Mouse (Mus musculus) stomach, embryonic 15.5 days (tissue): ENCODE measurements at regions not wholly inside any gene's neighbourhood (a gene's known extent, or its start where the extent isn't known, plus 50 kb on each side); places are given as distances from the start of the nearest gene placed in this dataset.

Experiments
- ATAC-seq: fragments of 200-750 bp; cut with Nextera tagmentation; 2 replicates; pipeline ENCODE4 v1.8.0; 2017; ENCODE audit warnings: low read depth, moderate number of reproducible peaks, moderate TSS enrichment; ENCODE audit not compliant: insufficient read depth, low FRiP score
- H3K27ac ChIP-seq: fragments of 300-500 bp; sonication (generic); 2 replicates; pipeline ENCODE4 v1.5.1; 2015; ENCODE audit warnings: mild to moderate bottlenecking, inconsistent platforms
- H3K27me3 ChIP-seq: fragments of 300-500 bp; sonication (generic); replicated peaks from 2 replicates; pipeline ENCODE4 v1.6.1; 2015; ENCODE audit warnings: inconsistent platforms
- H3K36me3 ChIP-seq: fragments of 300-500 bp; sonication (generic); 2 replicates; pipeline ENCODE4 v1.6.1; 2015; ENCODE audit warnings: inconsistent platforms
- H3K4me1 ChIP-seq: fragments of 300-500 bp; sonication (generic); 2 replicates; pipeline ENCODE4 v1.6.1; 2015; ENCODE audit warnings: inconsistent platforms
- H3K4me2 ChIP-seq: fragments of 300-500 bp; sonication (generic); 2 replicates; pipeline ENCODE4 v1.6.1; 2015; ENCODE audit warnings: mild to moderate bottlenecking, inconsistent platforms
- H3K4me3 ChIP-seq: fragments of 300-500 bp; sonication (generic); replicated peaks from 2 replicates; pipeline ENCODE4 v1.5.1; 2015; ENCODE audit warnings: inconsistent platforms
- H3K9ac ChIP-seq: fragments of 300-500 bp; sonication (generic); 2 replicates; pipeline ENCODE4 v1.6.1; 2015; ENCODE audit warnings: inconsistent platforms
- H3K9me3 ChIP-seq: fragments of 300-500 bp; sonication (generic); 2 replicates; pipeline ENCODE4 v1.6.1; 2016; ENCODE audit warnings: inconsistent platforms
- WGBS: fragments of 180-500 bp; shearing (Covaris S2); methylation state at CpG from one replicate; pipeline ENCODE4 v1.1.7; 2015; 5-methylcytosine and 5-hydroxymethylcytosine counted together

DNA sequence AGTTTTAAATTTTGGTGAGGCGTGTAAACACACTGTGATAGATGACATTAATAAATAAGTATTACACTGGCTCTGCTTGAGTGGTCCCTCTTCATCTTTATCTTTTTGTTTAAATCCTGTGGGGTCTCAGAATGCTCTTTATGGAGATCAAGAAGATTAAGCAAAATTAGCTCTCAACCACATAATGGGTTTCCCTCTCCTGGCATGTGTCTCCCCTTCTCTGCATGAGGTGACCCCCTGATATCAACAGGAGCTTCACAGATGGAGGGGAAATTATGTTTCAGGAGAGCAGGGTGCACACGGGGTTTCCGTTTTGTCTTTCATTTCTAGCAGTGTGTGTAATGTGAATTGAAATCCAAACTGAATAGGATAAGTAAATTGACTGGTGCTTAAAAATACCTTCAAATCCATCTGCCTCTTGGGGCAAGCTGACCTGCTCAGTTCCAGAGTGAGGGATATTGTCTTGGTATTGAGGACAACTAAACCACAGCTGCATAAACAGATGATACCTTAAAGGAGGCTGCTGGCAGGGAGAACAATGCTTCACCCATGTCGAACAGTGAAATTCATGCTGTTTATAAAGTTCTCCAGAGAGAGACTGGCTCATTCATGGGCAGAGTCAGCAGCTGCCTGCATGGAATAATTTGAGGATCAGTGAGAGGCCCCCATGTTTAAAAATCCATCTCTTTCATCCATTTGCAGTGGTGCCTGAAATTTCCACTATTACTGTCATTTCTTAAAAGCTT is 518.3 kb upstream of the Nr2f1 start:
- ATAC-seq: no peak
- Histone ChIP-seq H3K9me3 (no peaks in the 10 kb centered on the region), H3K9ac (no peak overlapping the region), H3K36me3 (no peaks in the 10 kb centered on the region), H3K4me2 (no peak overlapping the region), H3K27ac (no peak overlapping the region), H3K4me3 (no peak overlapping the region), H3K27me3 (no peaks in the 10 kb centered on the region), H3K4me1 (no peaks in the 10 kb centered on the region)
- 57% methylated on average over 4 of the region's 4 CpGs for WGBS

DNA sequence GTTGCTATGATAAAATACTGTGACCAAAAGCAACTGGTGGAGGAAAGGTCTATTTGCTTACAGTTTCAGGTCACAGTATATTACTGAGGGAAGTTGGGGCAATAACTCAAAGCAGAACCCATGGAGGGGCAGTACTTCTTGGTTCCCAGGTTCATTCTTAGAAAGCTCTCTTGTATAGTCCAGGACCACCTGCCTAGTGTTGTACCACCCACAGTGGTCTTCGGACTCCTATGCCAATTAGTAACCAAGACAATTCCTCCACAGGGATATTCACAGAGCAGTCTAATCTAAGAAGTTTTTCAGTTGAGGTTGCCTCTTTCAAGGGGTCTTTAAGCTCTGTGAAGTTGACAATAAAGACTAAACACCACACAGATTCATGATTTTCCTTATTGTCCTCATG is 517.6 kb upstream of the Nr2f1 start:
- no peak overlapping the region for H3K27ac ChIP-seq
- no peak overlapping the region for H3K4me2 ChIP-seq
- H3K36me3 ChIP-seq: no peaks in the 10 kb centered on the region
- H3K4me1 ChIP-seq: no peaks in the 10 kb centered on the region
- no peaks in the 10 kb centered on the region for H3K27me3 ChIP-seq
- H3K9me3 ChIP-seq: no peaks in the 10 kb centered on the region
- ATAC-seq: no peak
- H3K4me3 ChIP-seq: no peak overlapping the region
- no peak overlapping the region for H3K9ac ChIP-seq
- WGBS: 81% methylated on average over 1 of the region's 1 CpGs

DNA sequence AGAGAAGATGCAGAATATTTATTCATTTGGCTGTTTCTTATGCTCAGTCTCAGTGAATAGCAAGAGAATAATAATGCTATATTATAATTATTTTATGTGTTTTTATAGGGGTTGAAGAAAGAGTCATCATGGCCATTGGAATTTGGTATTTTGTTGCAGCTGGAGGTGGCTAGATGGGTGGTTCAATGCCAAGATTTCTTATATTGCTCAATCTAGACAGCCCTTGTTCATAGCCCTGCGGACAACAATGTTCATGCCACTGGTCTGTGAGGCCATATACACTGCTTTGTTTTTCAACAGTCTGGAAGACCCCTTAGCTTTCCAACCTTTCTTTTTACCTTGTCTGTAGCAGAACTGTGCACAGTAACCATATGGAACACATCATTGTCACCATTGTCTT is 505.1 kb upstream of the Nr2f1 start:
- H3K9me3 ChIP-seq: no peaks in the 10 kb centered on the region
- H3K27me3 ChIP-seq: no peaks in the 10 kb centered on the region
- WGBS: 94% methylated on average over 1 of the region's 1 CpGs

DNA sequence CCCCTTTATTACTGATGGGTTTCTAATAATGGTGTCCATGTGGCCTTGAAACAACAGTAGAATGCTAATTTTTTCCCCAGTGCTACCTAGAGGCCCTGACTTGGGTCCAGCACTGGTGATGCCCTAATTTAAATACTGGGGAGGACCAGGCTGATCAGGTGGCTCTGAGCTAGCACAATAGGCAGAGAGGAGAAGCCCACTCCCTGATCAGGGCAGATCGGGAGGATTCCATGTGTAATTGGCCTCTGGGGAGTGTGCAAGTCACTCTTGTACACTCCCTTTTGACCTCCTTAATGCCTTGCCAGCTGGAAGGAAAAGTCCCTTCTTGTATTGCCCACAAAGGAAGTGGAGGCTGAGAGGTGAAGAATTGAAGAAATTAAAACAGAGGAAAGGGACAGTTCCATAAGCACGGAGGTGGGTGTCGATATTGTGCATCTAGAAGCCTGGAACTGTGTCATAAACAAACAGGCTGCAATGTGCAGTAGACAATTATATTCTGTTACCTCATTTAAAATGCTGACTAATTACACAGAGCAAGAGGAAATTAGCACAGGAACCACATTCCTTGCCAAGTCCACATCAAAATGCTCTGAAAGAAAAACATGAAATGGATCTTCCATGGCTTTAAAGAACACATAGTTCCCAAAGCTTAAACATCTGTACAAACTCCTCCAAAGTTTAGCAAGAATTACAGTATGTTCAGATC is 498.4 kb upstream of the Nr2f1 start:
- no peaks in the 10 kb centered on the region for H3K36me3 ChIP-seq
- no peaks in the 10 kb centered on the region for H3K27me3 ChIP-seq
- H3K4me1 ChIP-seq: no peaks in the 10 kb centered on the region
- H3K9me3 ChIP-seq: no peaks in the 10 kb centered on the region
- no peak for ATAC-seq
- H3K4me2 ChIP-seq: no peak overlapping the region
- 59% methylated on average over 3 of the region's 3 CpGs for WGBS
- no peak overlapping the region for H3K9ac ChIP-seq
- H3K27ac ChIP-seq: no peak overlapping the region
- H3K4me3 ChIP-seq: no peak overlapping the region

More for the DNA sequence above, 505.1 kb upstream of the Nr2f1 start:
- no peak overlapping the region for H3K9ac ChIP-seq
- H3K27ac ChIP-seq: no peak overlapping the region
- ATAC-seq: no peak
- H3K4me2 ChIP-seq: no peak overlapping the region
- no peak overlapping the region for H3K4me3 ChIP-seq
- no peaks in the 10 kb centered on the region for H3K36me3 ChIP-seq
- H3K4me1 ChIP-seq: no peaks in the 10 kb centered on the region

DNA sequence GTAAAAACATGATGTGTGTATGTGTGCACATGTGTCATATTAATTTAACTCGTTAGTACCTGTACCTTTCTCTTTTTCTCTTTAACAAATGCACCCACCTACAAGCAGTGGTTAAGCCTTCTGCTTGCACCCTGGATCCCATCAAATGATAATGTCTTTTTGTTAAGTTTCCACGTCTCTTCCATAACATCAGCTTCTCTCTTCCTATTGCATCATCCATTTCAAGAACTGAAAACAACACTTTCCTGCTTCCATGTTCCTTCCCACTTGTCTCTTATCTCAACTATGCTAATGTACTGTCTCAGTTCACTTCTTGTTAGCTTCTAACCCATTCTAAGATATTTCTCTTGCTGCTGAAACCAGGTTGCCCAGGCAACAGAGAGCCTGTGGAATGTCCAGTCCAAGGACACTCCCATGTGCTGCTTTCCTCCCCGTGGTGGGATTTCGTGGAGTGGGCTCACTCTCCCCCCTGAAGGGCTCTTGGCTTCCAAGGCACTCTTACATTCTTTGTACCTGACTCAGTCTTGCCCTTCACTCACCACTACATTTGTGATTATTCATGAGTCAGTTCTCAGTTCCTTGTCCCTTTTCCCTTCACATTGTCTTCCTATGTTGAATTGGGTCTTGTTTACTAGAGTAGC is 479.8 kb upstream of the Nr2f1 start:
- no peaks in the 10 kb centered on the region for H3K9me3 ChIP-seq
- ATAC-seq: no peak
- 36% methylated on average over 4 of the region's 4 CpGs for WGBS

DNA sequence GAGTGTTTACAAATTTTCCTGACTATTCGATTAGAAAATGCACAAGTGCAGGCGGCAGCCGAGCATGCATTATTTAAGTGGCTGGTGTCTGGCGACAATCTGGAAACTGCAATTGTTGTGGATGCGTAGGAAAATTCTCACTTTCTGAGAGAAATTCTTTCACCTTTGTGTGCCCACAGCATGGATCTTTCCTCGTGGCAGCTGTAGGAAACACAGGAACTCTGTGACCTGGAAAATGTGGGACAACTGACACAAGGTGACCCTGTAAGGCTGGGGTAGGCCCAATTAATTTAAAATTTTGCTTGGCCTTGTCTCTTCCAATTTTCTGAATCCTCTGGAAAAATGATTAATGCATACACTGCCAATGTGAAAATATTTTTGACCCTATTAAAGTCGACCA is 478.7 kb upstream of the Nr2f1 start:
- no peaks in the 10 kb centered on the region for H3K4me1 ChIP-seq
- no peaks in the 10 kb centered on the region for H3K9me3 ChIP-seq
- H3K27me3 ChIP-seq: no peaks in the 10 kb centered on the region
- no peak overlapping the region for H3K9ac ChIP-seq
- H3K4me2 ChIP-seq: no peak overlapping the region
- 49% methylated on average over 7 of the region's 7 CpGs for WGBS
- H3K36me3 ChIP-seq: no peaks in the 10 kb centered on the region
- H3K27ac ChIP-seq: no peak overlapping the region
- H3K4me3 ChIP-seq: no peak overlapping the region
- no peak for ATAC-seq

More for the DNA sequence above, 479.8 kb upstream of the Nr2f1 start:
- Histone ChIP-seq H3K27me3 (no peaks in the 10 kb centered on the region), H3K36me3 (no peaks in the 10 kb centered on the region), H3K9ac (no peak overlapping the region), H3K4me2 (no peak overlapping the region), H3K4me3 (no peak overlapping the region), H3K4me1 (no peaks in the 10 kb centered on the region), H3K27ac (no peak overlapping the region)

DNA sequence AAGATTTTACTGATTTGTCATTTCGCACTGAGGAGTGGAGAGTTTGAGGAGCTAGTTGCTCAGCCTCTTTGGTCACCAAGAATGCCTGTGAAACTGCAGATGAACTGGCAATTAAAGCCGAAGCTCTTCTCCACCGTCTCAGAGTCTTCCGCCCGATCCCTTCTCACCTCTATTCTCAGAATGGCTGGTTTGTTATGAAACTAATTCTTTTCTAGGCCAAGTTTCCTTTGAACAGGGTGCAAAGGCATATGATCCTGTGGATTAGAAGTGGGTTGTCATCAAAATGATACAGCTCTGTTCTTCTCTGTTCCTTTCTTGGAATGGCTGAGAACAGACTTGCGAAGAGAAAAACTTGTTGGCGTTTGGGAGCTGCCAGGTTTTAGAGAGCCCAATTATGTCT is 458.7 kb upstream of the Nr2f1 start:
- Histone ChIP-seq H3K4me3 (no peak overlapping the region), H3K27ac (no peak overlapping the region), H3K27me3 (no peaks in the 10 kb centered on the region), H3K4me2 (no peak overlapping the region), H3K4me1 (no peaks in the 10 kb centered on the region), H3K9me3 (no peaks in the 10 kb centered on the region), H3K9ac (no peak overlapping the region), H3K36me3 (no peaks in the 10 kb centered on the region)
- WGBS: 83% methylated on average over 7 of the region's 7 CpGs
- no peak for ATAC-seq

DNA sequence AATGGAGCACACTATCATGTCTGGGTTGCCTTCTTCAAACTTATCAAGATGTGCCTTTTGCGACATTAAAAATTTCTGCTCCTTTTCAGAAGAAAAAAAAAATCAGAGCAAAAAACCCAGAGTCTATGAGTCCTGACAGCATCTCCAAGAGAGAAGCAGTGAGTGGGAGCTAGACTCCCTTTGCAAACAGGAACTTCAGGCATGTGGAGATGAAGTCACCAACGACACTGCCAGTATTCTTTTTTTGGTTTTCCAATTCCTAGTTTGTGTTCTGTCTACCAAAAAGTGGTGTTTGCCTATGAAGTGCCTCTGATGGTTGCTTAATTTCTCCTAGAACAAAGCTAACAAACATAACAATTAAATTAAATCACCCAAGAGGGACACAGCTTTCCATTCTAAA is 457.2 kb upstream of the Nr2f1 start:
- Histone ChIP-seq H3K27ac (no peak overlapping the region), H3K27me3 (no peaks in the 10 kb centered on the region), H3K9ac (no peak overlapping the region), H3K9me3 (no peaks in the 10 kb centered on the region), H3K4me3 (no peak overlapping the region), H3K4me1 (no peaks in the 10 kb centered on the region), H3K36me3 (no peaks in the 10 kb centered on the region), H3K4me2 (no peak overlapping the region)
- 71% methylated on average over 2 of the region's 2 CpGs for WGBS
- ATAC-seq: no peak

DNA sequence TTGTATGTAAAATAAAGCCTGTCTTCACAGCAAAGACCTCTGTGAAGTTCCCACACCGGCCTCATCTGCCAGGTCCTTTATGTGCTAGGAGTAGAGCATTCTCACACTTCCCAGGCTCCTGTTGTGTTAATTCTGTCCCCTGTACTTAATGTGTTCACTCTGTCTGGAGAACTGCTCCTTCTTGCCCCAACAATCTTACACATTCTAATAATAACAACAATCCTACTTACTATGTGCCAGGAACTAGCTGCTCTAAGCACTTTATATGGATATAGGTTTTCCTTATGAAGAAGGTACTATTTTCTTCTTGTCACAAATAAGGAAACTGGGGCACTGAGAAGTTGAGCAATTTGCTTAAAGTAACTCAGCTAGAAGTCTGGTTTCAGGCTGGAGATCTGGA is 456.6 kb upstream of the Nr2f1 start:
- Histone ChIP-seq H3K36me3 (no peaks in the 10 kb centered on the region), H3K27ac (no peak overlapping the region), H3K4me3 (no peak overlapping the region), H3K4me2 (no peak overlapping the region), H3K4me1 (no peaks in the 10 kb centered on the region), H3K27me3 (no peaks in the 10 kb centered on the region), H3K9me3 (no peaks in the 10 kb centered on the region), H3K9ac (no peak overlapping the region)
- no peak for ATAC-seq
- WGBS: 88% methylated on average over 1 of the region's 1 CpGs

DNA sequence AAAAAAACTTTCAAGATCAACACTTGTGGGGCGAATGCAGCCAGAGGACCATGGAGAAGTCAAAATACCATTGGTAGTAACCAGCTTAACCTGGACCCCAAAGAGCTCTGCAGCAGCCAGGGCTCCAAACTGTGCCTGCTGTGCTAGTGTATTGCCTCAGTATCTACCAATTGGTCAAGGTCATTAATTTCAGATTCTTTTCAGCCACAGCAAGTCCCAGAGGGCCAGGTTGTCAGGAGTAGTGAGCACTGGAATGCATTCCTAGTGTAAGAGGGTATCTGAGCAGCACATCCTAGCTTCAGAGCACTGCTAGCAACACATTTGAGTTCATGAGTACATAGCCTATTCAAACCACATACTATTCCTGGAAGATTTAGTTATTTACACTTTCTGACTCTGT is 451.3 kb upstream of the Nr2f1 start:
- Histone ChIP-seq H3K27ac (no peak overlapping the region), H3K9me3 (no peaks in the 10 kb centered on the region), H3K27me3 (no peaks in the 10 kb centered on the region), H3K9ac (no peak overlapping the region), H3K4me2 (no peak overlapping the region), H3K36me3 (no peaks in the 10 kb centered on the region), H3K4me1 (no peaks in the 10 kb centered on the region), H3K4me3 (no peak overlapping the region)
- no peak for ATAC-seq
- WGBS: 77% methylated on average over 1 of the region's 1 CpGs

DNA sequence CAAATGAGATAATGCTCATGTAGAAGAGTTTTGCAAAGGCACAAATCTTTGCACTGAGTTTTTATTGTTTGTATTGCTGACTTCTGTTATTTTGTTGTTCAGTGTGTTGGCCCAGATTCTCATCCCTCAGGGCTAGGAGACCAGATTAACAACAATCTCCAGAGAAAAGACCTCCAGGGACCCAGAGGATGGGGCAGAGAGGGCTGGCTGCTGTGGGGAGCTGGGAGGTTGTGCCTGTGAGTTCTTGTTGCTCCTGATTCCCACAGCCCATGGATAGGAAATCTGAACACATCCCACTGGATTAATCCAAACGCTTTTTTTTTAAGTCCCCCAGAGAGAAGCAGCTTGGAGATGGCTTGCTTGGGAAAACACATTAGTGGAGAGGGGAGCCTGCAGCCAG is 445.0 kb upstream of the Nr2f1 start:
- Histone ChIP-seq H3K9me3 (no peaks in the 10 kb centered on the region), H3K9ac (no peak overlapping the region), H3K4me3 (no peak overlapping the region), H3K27ac (no peak overlapping the region), H3K36me3 (no peaks in the 10 kb centered on the region), H3K27me3 (no peaks in the 10 kb centered on the region), H3K4me1 (no peaks in the 10 kb centered on the region), H3K4me2 (no peak overlapping the region)
- no peak for ATAC-seq
- WGBS: 32% methylated on average over 1 of the region's 1 CpGs

DNA sequence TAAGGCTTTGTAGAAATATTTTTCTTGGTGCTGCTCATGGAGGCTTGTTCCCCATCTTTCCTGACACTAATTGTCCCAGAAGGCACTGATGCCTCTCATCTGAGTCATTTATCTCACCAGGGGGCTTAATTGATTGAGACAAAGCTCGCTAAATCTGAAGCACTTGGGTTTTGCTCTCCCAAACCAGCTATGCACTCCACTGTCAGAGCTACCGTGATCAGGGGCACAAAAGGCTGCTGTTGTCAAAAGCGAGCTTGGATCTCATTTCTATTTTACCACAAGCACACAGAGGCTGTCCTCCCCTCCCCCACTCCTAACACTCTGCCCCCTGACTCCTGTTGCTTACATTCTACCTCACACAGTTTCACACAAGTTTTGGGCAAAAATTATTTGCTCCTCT is 443.5 kb upstream of the Nr2f1 start:
- Histone ChIP-seq H3K36me3 (no peaks in the 10 kb centered on the region), H3K4me1 (no peaks in the 10 kb centered on the region), H3K4me2 (no peak overlapping the region), H3K27me3 (no peaks in the 10 kb centered on the region), H3K27ac (no peak overlapping the region), H3K9ac (no peak overlapping the region), H3K9me3 (no peaks in the 10 kb centered on the region), H3K4me3 (no peak overlapping the region)
- WGBS: 29% methylated on average over 3 of the region's 3 CpGs
- ATAC-seq: no peak
